Mouse (Mus musculus) intestine, postnatal 0 days (tissue): Measurements from ENCODE around the gene Zfp790. TPM values are rescaled to one million over a fixed set of nuclear protein-coding genes. Genes with fewer than 3 reads are reported as not detected.
"Not testable (repeated sequence)": the region's sequence is repeated elsewhere in the genome, so short reads cannot be mapped to it uniquely, and the experiment has no call there.

Experiments
- ATAC-seq: fragments of 200-750 bp; cut with Nextera tagmentation; 2 replicates; pipeline ENCODE4 v1.8.0; 2017; ENCODE audit warnings: mild to moderate bottlenecking, moderate TSS enrichment, moderate library complexity
- H3K27ac ChIP-seq: fragments of 300-500 bp; sonication (generic); 2 replicates; pipeline ENCODE4 v1.5.1; 2014; ENCODE audit warnings: mild to moderate bottlenecking, low read depth, low read length, moderate library complexity
- H3K27me3 ChIP-seq: fragments of 300-500 bp; sonication (generic); replicated peaks from 2 replicates; pipeline ENCODE4 v1.6.1; 2014; ENCODE audit warnings: low read length, mixed read lengths; ENCODE audit not compliant: control insufficient read depth, insufficient read depth
- H3K36me3 ChIP-seq: fragments of 300-500 bp; sonication (generic); 2 replicates; pipeline ENCODE4 v1.6.1; 2014; ENCODE audit warnings: mild to moderate bottlenecking, moderate library complexity; ENCODE audit not compliant: control insufficient read depth, insufficient read depth
- H3K4me1 ChIP-seq: fragments of 300-500 bp; sonication (generic); replicated peaks from 2 replicates; pipeline ENCODE4 v1.6.1; 2014; ENCODE audit warnings: antibody characterized with exemption, low read length, mixed read lengths; ENCODE audit not compliant: control insufficient read depth, insufficient read depth
- H3K4me2 ChIP-seq: fragments of 300-500 bp; sonication (generic); replicated peaks from 2 replicates; pipeline ENCODE4 v1.6.1; 2014; ENCODE audit warnings: low read depth, mild to moderate bottlenecking, moderate library complexity
- H3K4me3 ChIP-seq: fragments of 300-500 bp; sonication (generic); 2 replicates; pipeline ENCODE4 v1.5.1; 2014; ENCODE audit warnings: low read depth, low read length
- H3K9ac ChIP-seq: fragments of 300-500 bp; sonication (generic); 2 replicates; pipeline ENCODE4 v1.6.1; 2014; ENCODE audit warnings: mild to moderate bottlenecking, low read depth, low read length
- H3K9me3 ChIP-seq: fragments of 300-500 bp; sonication (generic); 2 replicates; pipeline ENCODE4 v1.6.1; 2016; ENCODE audit warnings: mixed run types; ENCODE audit not compliant: control insufficient read depth
- CTCF ChIP-seq: sonication (generic); IDR thresholded peaks from 2 replicates; pipeline ENCODE4 v1.5.1; 2016; ENCODE audit warnings: low read depth, mild to moderate bottlenecking, control low read depth, antibody characterized with exemption, moderate library complexity
- WGBS: fragments of 180-500 bp; shearing (Covaris S2); extraction: QIAGEN DNeasy Blood & Tissue Kit; methylation state at CpG from one replicate; pipeline ENCODE4 v1.1.7; 2014; 5-methylcytosine and 5-hydroxymethylcytosine counted together
- microRNA counts: library from miRNA; unstranded; fragments of <30 nt; microRNA quantifications from one replicate; lab custom pipeline; 2016
- microRNA-seq: library from miRNA; unstranded; fragments of <30 nt; microRNA quantifications from one replicate; pipeline ENCODE4, GENCODE M21; 2016
- polyA plus RNA-seq: library from polyadenylated mRNA; unstranded; fragments of >200 nt; fragmentation: Nextera tagmentation; extraction: Ambion mirVana; gene quantifications from 2 replicates; pipeline ENCODE4 v1.2.1, GENCODE M21; 2015

The Zfp790 gene
- polyA plus RNA-seq, 1 experiment from 2014 or later: 4.1 TPM

DNA sequence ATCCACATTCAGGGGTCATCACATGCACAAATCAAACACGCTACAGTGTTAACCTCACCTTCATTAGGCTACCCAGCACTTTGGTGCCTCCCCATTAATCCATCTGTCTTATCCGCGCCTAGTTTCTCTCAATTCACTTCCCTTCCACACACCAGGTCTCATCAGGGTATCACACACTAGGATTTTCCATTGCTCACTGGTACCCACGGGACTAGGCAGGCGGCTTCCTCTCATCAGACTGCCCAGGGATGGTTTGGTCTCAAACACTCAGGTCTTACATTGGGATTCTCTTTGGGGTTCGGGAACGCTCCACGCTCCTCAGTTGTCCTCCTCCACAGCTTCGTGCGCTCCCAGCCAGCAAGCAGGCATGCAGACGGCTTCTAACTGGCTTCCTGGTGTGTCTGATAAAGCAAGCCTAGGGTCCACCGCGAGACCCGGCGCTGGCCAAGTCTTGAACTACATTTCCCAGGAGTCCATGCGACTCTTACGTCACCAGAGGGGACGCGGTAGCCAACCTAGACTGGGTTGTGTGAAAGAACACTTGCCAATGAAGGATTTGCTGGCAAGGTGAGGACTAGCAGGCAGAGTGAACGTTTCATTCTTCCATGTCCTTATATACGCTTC, 37.4 kb downstream of the Zfp790 start, which contains the start of gene Zfp940:
Gene Zfp940, minus strand, starts transcription at position 451 of the 624 bp plus-strand sequence.
- ATAC-seq: peak; percentile 78; the same call in 1 of the 2 replicates
- no peaks in the 10 kb centered on the region for H3K9me3 ChIP-seq
- no peak for TF ChIP-seq CTCF

DNA sequence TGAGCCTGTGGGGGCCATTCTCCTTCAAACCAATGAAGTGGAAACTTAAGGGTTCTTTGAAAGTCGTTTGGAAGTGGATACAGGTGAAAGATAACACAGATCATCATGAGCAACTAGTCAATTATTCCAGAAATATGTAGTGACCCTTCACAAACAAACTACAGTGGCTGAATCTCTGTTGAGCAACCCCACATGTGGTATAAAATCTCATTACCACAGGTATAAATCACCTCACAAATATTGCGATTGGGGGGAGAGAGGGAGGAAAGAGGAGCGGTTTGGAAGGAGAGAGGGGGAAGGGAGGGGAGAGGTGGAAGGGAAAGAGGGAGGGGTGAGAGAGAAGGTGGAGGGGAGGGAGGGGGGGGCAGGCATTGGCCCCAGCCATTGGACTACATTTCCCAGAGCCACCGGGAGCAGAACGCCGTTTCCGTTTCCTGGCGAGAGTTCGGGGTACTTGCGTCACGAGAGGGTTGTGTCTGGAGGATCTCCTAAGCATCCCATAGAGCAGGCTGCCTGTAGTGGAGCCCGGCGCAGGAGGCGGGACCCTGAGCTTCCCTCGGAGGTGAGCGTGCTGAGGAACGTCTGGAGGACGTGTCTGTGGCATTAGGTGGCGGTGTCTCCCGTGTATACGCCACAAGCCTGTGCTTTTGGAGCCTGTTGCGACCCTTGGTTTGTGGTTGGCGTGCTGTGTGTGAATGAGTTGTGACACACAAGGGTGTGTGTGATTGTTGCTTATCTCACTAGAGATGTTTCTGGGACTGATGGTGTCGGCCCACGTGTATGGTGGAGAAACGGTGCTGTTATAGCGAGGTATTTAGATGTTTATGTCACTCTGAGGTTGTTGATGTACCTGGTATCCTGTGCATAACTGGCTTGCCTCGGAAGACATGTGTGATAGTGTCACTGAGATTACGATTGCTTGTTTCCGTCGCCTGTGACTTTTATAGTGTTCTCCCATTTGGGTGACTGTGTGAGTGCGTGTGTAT, 43.9 kb downstream of the Zfp790 start, which contains the start of gene Zfp420:
Gene Zfp420, plus strand, starts transcription at position 448 of the 986 bp plus-strand sequence.
- no peaks in the 10 kb centered on the region for H3K36me3 ChIP-seq
- peak within 1 kb of the TSS; percentile 60 for H3K4me3 ChIP-seq
- WGBS: 4% methylated on average over 32 of the region's 32 CpGs
- peak; percentile 60 for TF ChIP-seq CTCF
- H3K4me1 ChIP-seq: no peaks in the 10 kb centered on the region
- ATAC-seq: peak; percentile 91
- no peaks in the 10 kb centered on the region for H3K9me3 ChIP-seq
- H3K27me3 ChIP-seq: no peaks in the 10 kb centered on the region
- peak within 1 kb of the TSS; percentile 50; the same call in 1 of the 2 replicates for H3K9ac ChIP-seq
- H3K27ac ChIP-seq: no peak within 1 kb of the TSS; the same call in 1 of the 2 replicates
- peak within 1 kb of the TSS; percentile 89 for H3K4me2 ChIP-seq

More for the DNA sequence above, 37.4 kb downstream of the Zfp790 start, which contains the start of gene Zfp940:
- Histone ChIP-seq H3K4me1 (peaks cover 6% of the 10 kb centered on the region; the same call in 1 of the 2 replicates), H3K4me3 (peak within 1 kb of the TSS; percentile 74), H3K27me3 (no peaks in the 10 kb centered on the region), H3K27ac (no peak within 1 kb of the TSS), H3K36me3 (no peaks in the 10 kb centered on the region), H3K9ac (peak within 1 kb of the TSS; percentile 43), H3K4me2 (peak within 1 kb of the TSS; percentile 90)
- 1% methylated on average over 21 of the region's 21 CpGs for WGBS

DNA sequence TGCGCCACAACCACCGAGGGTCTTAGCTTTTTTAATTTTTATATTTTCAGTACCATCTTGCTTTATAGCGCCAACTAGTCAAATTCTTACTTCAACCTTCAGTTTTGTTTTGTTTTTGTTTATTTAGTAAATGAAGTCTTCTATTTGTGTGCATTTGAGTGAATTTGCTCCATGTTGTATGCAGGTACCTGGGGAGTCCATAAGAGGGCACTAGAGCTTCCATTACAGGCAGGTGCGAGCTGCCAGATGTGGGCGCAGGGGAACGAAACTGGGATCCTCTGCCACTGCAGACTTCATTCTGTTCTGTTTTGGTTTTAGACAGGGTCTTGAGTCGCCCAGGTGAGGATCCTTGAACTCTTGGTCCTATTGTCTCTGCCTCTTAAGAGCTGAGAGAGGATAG, 45.7 kb downstream of the Zfp790 start:
- ATAC-seq: no peak
- H3K9ac ChIP-seq: no peak overlapping the region
- H3K27me3 ChIP-seq: no peaks in the 10 kb centered on the region
- H3K4me2 ChIP-seq: no peak overlapping the region
- peak; percentile 40 for TF ChIP-seq CTCF
- no peak overlapping the region for H3K4me3 ChIP-seq
- 90% methylated on average over 7 of the region's 7 CpGs for WGBS
- H3K4me1 ChIP-seq: no peaks in the 10 kb centered on the region
- H3K36me3 ChIP-seq: no peaks in the 10 kb centered on the region
- H3K27ac ChIP-seq: no peak overlapping the region
- no peaks in the 10 kb centered on the region for H3K9me3 ChIP-seq

GRCm38 (mm10) chr7:29874256-29874655, 58.3 kb downstream of the Zfp790 start:
- ATAC-seq: no peak
- Histone ChIP-seq H3K27me3 (no peaks in the 10 kb centered on the region), H3K9ac (no peak overlapping the region), H3K36me3 (peaks cover 19% of the 10 kb centered on the region), H3K27ac (no peak overlapping the region), H3K9me3 (peaks cover 22% of the 10 kb centered on the region), H3K4me3 (no peak overlapping the region), H3K4me1 (no peaks in the 10 kb centered on the region), H3K4me2 (no peak overlapping the region)
- TF ChIP-seq CTCF: no peak
- WGBS: 94% methylated on average over 10 of the region's 10 CpGs

DNA sequence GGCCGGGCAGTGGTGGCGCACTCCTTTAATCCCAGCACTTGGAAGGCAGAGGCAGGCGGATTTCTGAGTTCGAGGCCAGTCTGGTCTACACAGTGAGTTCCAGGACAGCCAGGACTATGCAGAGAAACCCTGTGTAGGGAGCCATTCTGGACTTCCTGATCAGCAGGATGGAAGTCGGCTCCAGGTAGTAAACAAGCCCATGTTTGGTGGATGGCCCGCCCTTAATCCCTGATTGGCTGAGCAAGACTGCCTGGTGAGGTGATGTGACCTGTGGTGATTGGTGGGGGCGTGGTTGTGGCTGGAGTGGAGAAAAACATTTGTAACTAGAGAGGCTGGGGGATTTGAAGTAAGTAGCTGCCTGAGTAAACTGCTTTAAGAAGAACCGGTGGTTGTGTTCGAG, 61.6 kb downstream of the Zfp790 start:
- 95% methylated on average over 9 of the region's 9 CpGs for WGBS
- H3K27ac ChIP-seq, H3K27me3 ChIP-seq, H3K4me2 ChIP-seq, H3K4me3 ChIP-seq, H3K4me1 ChIP-seq, ATAC-seq, H3K9ac ChIP-seq: not testable (repeated sequence)
- Histone ChIP-seq H3K36me3 (peaks cover 19% of the 10 kb centered on the region), H3K9me3 (peaks cover 22% of the 10 kb centered on the region)

GRCm38 (mm10) chr7:29880056-29880455, 64.1 kb downstream of the Zfp790 start:
- ATAC-seq: no peak
- H3K9ac ChIP-seq: no peak overlapping the region
- peaks cover 9% of the 10 kb centered on the region; the same call in 1 of the 2 replicates for H3K36me3 ChIP-seq
- no peaks in the 10 kb centered on the region for H3K27me3 ChIP-seq
- no peak overlapping the region for H3K27ac ChIP-seq
- H3K4me2 ChIP-seq: no peak overlapping the region
- 79% methylated on average over 7 of the region's 7 CpGs for WGBS
- no peak for TF ChIP-seq CTCF
- peaks cover 11% of the 10 kb centered on the region for H3K9me3 ChIP-seq
- no peaks in the 10 kb centered on the region for H3K4me1 ChIP-seq
- H3K4me3 ChIP-seq: no peak overlapping the region

MicroRNA genes within 50 kb of the gene (microRNA counts, 519-probe panel; counts per million panel counts)
- microRNA mmu-miR-1964 (lab: Ali Mortazavi, UCI): not detected

Small RNAs within 50 kb of the gene (microRNA-seq; reads per million reads assigned to microRNA genes)
- 3.3 reads per million, percentile 5 among the genes with 10 or more reads in this experiment for gene Mir1964

Other genes starting within 250 kb of the Zfp790 start
- gene Catsperg2, start 89.1 kb upstream of the Zfp790 start, polyA plus RNA-seq: not detected in 2 replicates
- 4.4 and 4.7 TPM in 2 replicates for gene Zfp84, start 47.6 kb upstream of the Zfp790 start, polyA plus RNA-seq
- 1.7 and 1.9 TPM in 2 replicates for gene Zfp30, start 32.1 kb upstream of the Zfp790 start, polyA plus RNA-seq
- gene Zfp940, start 37.6 kb downstream of the Zfp790 start, polyA plus RNA-seq: 0.98 and 0.99 TPM in 2 replicates
- 1.4 and 1.5 TPM in 2 replicates for gene Zfp420, start 43.9 kb downstream of the Zfp790 start, polyA plus RNA-seq
- 3.2 TPM in 2 replicates for gene Zfp27, start 90.5 kb downstream of the Zfp790 start, polyA plus RNA-seq
- gene Zfp383, start 92.1 kb downstream of the Zfp790 start, polyA plus RNA-seq: 1.4 and 1.8 TPM in 2 replicates
- gene Zfp74, start 138.0 kb downstream of the Zfp790 start, polyA plus RNA-seq: 2.6 and 2.8 TPM in 2 replicates
- gene Zfp568, start 167.8 kb downstream of the Zfp790 start, polyA plus RNA-seq: 5.5 and 5.8 TPM in 2 replicates
- gene Zfp14, start 235.3 kb downstream of the Zfp790 start, polyA plus RNA-seq: 0.93 and 1.0 TPM in 2 replicates